Mouse (Mus musculus): ENCODE measurements around the gene Espn.

Gene Espn

DNA sequence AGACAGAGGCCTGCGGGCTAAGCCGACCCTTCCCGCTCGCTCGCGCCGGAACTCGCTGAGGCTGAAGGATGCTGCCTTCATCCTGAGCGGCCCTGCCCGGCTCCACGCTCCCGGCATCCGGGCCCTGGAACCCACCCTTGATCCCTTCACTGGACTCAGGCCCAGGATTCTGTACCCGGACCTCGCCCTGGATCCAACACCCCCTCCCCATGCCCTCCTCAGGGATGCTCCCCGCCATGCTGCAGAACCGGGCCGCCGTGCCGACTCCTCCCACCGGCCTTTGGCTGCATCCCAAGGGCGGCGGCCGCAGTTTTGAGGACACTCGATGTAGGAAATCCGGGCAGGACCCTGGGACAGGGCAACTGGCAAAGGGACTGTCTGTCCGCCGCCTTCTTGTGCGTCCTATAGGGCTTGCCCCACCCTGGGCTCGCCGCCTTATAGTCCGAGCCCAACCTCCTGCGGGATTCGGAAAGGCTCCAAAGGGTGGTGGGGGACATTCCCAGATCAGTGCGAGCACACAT is 26.2 kb upstream of the Espn start:
- peak; percentile 75 for DNase-seq (ENCODE audit: low spot score)

DNA sequence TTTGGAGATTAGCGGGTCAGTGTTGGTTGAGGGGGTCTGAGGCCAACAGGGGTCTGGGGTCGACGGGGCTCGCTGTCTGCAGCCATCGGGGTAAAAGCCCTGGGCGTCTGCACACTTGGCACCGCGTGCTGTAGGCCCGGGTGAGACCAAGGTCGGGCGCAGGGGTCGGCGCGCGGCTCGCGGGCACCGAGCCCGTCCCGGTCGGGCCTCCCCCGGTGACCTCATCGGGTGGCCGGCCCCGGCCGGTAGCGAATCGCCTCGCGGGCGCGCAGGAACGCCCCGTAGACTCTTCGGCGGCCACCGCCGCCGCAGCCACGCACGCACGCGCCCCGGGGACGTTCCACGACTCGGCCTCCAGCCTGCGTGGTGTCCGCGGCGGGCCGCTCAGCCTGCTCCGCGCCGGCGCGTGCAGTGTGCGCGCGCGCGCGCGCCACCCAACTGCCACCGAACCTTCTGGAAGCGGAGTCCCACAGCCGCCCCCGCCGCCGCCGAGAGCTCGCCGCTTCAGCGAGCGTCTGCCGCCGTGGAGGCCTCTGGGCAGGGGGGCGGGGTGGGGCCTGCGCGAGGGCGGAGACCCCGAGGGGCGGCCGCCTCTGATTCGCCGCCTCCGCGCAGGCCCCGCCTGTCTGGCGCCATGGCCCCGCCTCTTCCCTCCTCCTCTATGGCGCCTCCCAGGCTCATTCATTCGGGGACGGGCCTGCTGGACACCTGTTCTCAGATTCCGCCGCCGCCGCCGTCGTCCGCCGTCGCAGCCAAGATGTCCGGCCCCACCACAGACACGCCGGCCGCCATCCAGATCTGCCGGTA is 25.6 kb upstream of the Espn start, which contains the start of gene Acot7:
TSS of gene Acot7 (plus strand) at position 598 of the 807 bp plus-strand sequence.
- DNase-seq (ENCODE audit: low spot score) = peak; percentile 97

DNA sequence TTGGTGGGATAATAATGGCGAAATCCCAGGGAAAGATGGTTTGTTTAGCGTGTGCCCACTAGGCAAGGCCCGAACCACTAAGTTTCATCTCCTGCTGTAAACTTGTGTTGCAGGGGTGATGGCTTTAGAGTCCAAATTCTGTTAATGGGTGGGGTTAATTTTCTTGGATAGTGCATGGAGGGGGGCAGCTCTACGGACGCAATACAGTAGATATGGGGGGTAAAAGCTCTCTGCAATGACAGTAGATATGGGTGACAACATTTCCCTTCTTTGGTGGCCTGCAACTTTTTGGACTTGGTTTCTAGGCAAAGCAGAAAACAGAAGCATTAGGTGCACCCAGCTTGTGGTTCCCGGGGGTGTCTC is 25.0 kb upstream of the Espn start:
- no peak for DNase-seq (ENCODE audit: low spot score)

DNA sequence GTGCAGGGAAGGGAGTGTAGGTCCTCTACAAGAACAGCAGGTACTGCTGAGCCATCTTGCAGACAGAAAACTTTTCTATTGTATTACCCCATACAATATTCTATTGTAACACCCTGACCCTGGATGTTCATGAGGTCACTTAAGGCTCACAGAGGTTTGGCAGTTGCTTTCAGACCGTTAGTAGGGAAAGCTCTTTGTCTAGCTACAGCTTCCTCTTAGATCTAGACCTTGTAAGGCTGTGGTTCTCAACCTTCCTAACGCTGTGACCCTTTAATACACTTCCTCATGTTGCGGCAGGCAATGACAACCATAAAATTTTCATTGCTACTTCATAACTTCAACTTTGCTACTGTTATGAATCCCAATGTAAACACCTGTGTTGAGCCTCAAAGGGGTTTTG is 24.5 kb upstream of the Espn start:
- no peak for DNase-seq (ENCODE audit: low spot score)

GRCm38 (mm10) chr4:152173956-152174355 is 21.8 kb upstream of the Espn start:
- no peak for DNase-seq (ENCODE audit: low spot score)

DNA sequence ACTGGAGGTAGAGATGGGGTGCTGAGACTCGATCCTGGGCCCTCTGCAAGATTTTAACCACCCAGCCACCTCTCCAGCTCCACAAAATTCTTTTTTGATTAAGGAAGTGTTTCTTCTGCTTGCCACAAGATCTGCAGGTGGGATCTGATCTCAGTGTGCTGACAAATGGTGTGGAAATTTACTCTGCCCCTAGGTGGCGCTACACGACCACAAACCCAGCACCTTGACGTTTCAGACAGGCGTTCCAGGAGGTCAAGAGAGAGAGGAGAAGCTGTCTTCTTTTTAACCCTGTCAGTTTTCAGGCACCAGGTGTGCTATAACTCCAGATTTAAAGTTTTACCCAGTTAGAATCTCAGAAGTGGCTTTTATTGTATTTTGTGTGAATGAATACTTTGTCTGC is 20.9 kb upstream of the Espn start:
- peak; percentile 85 for DNase-seq (ENCODE audit: low spot score)

- DNase-seq (ENCODE audit: low spot score) = no peak
Measured at GRCm38 (mm10) chr4:152171543-152171942, 19.4 kb upstream of the Espn start.

DNA sequence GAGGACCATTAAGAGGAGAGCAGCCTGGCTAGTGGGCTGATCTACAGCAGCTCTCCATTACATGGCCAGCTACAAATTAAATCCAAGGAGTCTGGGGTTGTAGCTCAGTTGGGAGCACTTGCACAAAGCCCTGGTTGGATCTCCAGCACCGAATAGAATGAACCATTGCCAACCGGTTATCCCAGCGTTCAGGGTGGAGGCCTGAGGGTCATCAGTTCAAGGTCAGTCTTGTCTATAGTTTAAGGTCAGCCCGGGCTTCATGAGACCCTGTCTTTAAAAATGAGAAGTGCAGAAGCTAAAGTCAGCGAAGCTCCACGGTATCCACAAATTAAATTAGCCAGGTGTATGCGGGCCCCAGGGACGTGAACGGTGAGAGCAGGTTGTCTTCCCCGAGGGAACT is 18.1 kb upstream of the Espn start:
- DNase-seq (ENCODE audit: low spot score) = no peak

- no peak for DNase-seq (ENCODE audit: low spot score)
Measured at GRCm38 (mm10) chr4:152169103-152169502, 16.9 kb upstream of the Espn start.

DNA sequence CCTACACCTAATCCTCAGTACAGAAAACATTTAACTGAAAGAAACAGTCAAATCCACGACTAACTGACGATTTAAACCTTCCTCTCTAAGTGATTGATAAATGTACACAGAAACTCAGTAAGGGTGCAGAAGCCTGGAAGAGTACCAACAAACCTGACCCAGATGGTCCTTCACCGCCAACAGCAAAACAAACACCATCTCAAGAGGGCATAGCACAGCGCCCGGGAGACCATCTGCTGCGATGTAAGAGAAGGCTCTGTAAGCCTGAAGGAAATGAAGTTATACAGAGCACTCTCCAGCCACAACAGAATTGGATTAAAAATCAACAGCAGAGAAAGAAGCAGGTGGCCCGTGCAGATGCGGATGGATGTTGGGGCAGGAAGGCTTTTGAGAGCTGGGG is 15.9 kb upstream of the Espn start:
- DNase-seq (ENCODE audit: low spot score) = no peak

GRCm38 (mm10) chr4:152165036-152165931 is 13.1 kb upstream of the Espn start:
- peak; percentile 92 for DNase-seq (ENCODE audit: low spot score)

DNA sequence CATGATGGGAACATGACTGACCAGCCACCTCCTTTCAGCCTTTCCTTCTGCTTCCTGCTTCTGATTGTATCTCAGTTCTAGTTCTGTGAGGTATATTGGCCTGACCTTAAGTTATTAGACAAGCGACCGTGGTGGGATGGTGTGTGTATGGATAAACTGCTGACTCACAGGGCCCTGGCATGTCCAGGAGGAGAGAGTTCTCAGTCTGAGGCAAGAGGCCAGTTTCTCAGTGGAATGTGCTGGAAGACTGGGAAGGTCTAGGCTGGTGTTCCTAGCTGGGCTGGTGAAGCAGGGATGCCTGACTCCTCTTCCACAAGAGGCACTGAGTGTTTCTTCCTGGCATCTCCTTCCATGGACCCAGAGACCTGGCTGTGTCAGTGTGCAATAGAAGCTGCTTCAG is 10.6 kb upstream of the Espn start:
- DNase-seq (ENCODE audit: low spot score) = no peak

GRCm38 (mm10) chr4:152161601-152162000 is 9.4 kb upstream of the Espn start:
- no peak for DNase-seq (ENCODE audit: low spot score)

- DNase-seq (ENCODE audit: low spot score) = no peak
Measured at GRCm38 (mm10) chr4:152160748-152161147, 8.6 kb upstream of the Espn start.

DNA sequence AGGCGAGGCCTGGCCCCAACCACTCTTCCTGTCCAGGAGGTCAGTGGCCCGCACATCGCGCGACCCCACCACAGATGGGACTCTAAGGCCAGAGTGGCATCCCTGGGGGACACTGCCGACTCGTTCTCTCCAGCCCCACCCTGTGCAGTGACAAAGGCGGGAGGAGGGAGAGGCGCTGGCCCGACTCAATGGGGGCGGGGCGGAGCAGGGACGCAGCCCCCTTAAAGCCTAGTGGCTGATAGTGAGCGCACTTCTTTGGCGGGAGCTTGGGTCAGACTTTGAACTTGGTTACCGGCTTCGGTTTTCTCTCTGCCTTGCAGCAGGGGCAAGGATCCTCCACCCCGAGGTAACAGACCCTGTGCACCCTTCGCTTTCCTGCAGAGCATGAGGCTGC is 7.1 kb upstream of the Espn start:
- DNase-seq (ENCODE audit: low spot score) = no peak

DNA sequence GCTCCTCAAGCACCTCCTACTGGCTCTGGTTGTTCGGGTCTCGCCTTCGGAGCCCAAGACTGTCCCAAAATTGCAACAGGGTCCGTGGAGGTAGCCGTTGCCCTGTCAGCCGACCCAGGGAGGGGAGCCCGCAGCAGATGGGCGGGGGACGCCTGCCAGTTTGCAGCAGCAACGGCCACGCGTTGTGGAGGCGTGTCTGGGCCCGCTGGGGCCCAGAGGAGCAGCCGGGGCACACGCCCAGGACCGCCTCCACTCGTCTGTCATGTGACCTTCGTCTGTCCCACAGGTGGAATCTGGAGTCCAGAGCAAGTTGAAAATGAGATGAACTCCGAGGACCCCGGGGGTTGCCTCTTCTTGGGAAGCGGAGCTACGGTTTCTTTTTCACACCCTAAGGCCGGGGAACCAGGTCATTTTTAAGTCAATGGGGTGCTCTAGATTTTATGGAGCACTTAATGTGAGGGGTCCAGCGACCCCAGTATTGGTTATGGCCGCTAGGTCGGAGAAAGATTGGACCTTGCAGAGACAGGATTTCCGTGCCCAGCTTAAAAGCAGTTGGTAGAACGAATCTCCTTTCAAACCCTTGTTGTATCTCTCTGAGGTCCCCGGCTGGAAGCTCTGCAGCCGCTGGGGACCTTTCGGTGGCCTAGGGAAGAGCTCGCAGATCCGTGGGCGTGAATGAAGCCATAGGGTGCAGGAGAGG is 6.6 kb upstream of the Espn start, which contains the start of gene Hes2:
TSS of gene Hes2 (plus strand) at position 283 of the 700 bp plus-strand sequence.
- no peak for DNase-seq (ENCODE audit: low spot score)

- peak; percentile 74 for DNase-seq (ENCODE audit: low spot score)
Measured at GRCm38 (mm10) chr4:152157779-152158584, 5.8 kb upstream of the Espn start.

DNA sequence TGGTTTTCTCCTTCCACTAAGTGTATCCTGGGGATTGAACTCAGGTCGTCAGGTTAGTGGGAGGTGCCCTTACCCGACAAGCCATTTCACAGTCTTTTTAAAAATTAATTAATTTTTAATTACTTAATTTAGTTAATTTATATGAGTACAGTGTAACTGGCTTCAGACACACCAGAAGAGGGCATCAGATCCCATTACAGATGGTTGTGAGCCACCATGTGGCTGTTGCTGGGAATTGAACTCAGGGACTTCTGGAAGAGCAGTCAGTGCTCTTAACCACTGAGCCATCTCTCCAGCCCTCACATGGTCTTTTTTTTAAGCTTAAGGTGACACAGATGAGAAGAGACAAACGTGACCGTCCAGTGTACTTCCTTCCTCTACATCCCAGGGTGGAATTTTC is 2.8 kb upstream of the Espn start:
- DNase-seq (ENCODE audit: low spot score) = no peak

- peak; percentile 94 for DNase-seq (ENCODE audit: low spot score)
Measured at GRCm38 (mm10) chr4:152153771-152154177, 1.6 kb upstream of the Espn start.

DNA sequence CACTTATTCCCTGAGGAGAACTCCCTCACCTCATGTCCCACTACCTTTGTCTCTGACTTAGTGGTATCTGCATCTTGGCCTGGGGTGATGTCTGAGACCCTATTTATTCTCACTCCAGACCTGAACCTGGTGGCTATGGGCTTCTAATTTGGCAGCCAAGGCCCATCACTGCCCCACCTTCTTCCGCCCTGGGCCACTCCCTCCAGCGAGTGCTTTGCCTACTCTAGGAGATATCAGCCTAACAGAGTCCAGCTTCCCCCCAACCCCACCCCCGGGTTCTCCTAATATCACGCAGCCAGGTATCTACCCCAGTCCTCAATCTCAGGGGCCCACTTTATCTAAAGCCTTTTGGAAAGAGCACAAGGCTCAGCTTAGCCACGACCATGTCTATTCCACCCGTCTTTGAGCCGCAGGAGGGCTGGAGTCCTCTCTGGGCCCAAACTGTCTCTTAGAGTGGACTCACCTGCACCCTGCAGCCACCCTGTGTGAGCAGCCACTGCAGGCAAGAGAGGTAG is 663 bp downstream of the Espn start:
- no peak for DNase-seq (ENCODE audit: low spot score)

DNA sequence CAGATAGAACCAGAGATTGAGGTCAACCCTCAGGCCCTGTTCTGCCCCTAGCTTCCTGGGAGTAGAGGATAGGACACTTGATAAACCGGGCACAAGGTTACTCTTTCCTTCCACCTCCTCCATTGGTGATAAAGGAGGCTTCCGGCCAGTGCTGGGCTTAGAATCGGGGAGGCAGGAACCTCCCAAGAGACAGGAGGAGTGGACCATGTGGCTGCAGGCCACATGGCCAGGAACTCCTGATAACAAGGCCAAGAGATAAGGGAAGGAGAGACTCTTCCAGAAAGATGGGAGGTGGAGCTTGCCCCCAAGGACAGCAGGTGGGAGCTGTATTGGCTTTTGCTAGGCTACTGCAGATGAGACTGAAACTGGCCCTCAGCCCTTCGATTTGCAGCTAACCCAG is 1.6 kb downstream of the Espn start:
- DNase-seq (ENCODE audit: low spot score) = no peak
